ENCODE assay signal across 28 mouse cellular contexts in genomic region chr9:65382751-65383097, GRCm38 (mm10). TPM values are rescaled to one million over a fixed set of nuclear protein-coding genes. Genes with fewer than 3 reads are reported as not detected.
DNase-seq lines count a peak whose midpoint lies in the region; ATAC-seq and TF ChIP-seq lines count a peak whose summit lies in the region.
"Had no signal": no experiment of that assay in that cellular context is flagged by ENCODE, and none has a peak within 500 bp of the region (broad histone marks: within the 10 kb centered on the region; RNA-seq: fewer than 3 reads in every experiment).

No protein-coding gene starts in this region.

- H3K36me3 ChIP-seq in lung, embryonic 14.5 days (ENCODE audit: insufficient read depth): no peaks in the 10 kb centered on the region
- peaks cover 1% of the 10 kb centered on the region; the same call in 1 of the 2 replicates for H3K36me3 ChIP-seq in midbrain, embryonic 10.5 days
- H3K36me3 ChIP-seq: embryonic facial prominence, embryonic 15.5 days; stomach, embryonic 15.5 days had no signal

- no peak overlapping the region for H3K4me3 ChIP-seq in lung, embryonic 14.5 days (ENCODE audit: low read depth, low read length)
- H3K4me3 ChIP-seq in brown adipose tissue, adult 24 weeks (ENCODE audit: insufficient read depth, low read depth, low read length): no peak overlapping the region
- no peak overlapping the region for H3K4me3 ChIP-seq in midbrain, embryonic 10.5 days
- H3K4me3 ChIP-seq: embryonic facial prominence, embryonic 15.5 days; forebrain, embryonic 10.5 days; heart, embryonic 13.5 days; stomach, embryonic 15.5 days had no signal

- no peak overlapping the region for H3K4me2 ChIP-seq in lung, embryonic 14.5 days
- H3K4me2 ChIP-seq: embryonic facial prominence, embryonic 15.5 days; heart, embryonic 13.5 days; stomach, embryonic 15.5 days had no signal

- WGBS in lung, embryonic 14.5 days: 41% methylated on average over 3 of the region's 3 CpGs
- 63% methylated on average over 3 of the region's 3 CpGs for WGBS in midbrain, embryonic 10.5 days

- ATAC-seq in lung, embryonic 14.5 days (ENCODE audit: insufficient read depth): no peak
- no peak for ATAC-seq in activated CD4-positive, CD25-positive, alpha-beta regulatory T cell, adult 4 months
- ATAC-seq: hindbrain, embryonic 16.5 days; intestine, embryonic 16.5 days; midbrain, embryonic 16.5 days had no signal

- H3K27ac ChIP-seq in lung, embryonic 14.5 days (ENCODE audit: low read depth): 0 out of 2 replicates have a peak overlapping the region, but pooled peaks have one; percentile 42
- peak overlapping the region; percentile 72 for H3K27ac ChIP-seq in brown adipose tissue, adult 24 weeks (replicated peaks; ENCODE audit: low read depth, low read length)
- no peak overlapping the region for H3K27ac ChIP-seq in midbrain, embryonic 10.5 days (replicated peaks)
- H3K27ac ChIP-seq: embryonic facial prominence, embryonic 15.5 days; forebrain, embryonic 10.5 days; heart, embryonic 13.5 days; liver, embryonic 14.5 days; stomach, embryonic 15.5 days had no signal

- H3K4me1 ChIP-seq in lung, embryonic 14.5 days (ENCODE audit: insufficient read depth): peaks cover 45% of the 10 kb centered on the region
- H3K4me1 ChIP-seq in brown adipose tissue, adult 24 weeks (ENCODE audit: control insufficient read depth, insufficient read depth, insufficient read length, low read length): peaks cover 22% of the 10 kb centered on the region
- peaks cover 7% of the 10 kb centered on the region for H3K4me1 ChIP-seq in midbrain, embryonic 10.5 days
- H3K4me1 ChIP-seq: embryonic facial prominence, embryonic 15.5 days had no signal

- no peak overlapping the region; the same call in 1 of the 2 replicates for H3K9ac ChIP-seq in lung, embryonic 14.5 days
- H3K9ac ChIP-seq: embryonic facial prominence, embryonic 15.5 days; heart, embryonic 13.5 days; liver, embryonic 14.5 days; stomach, embryonic 15.5 days had no signal

- no peak for TF ChIP-seq CTCF in lung, embryonic 14.5 days (IDR thresholded peaks at IDR 0.05; ENCODE audit: low read depth)

- DNase-seq in gastrocnemius, postnatal 25 days: peak; percentile 54
- no peak for DNase-seq in gastrocnemius, postnatal 10 days
- DNase-seq in lung, embryonic 14.5 days: no peak
- DNase-seq in lung, adult 18-20 months: no peak
- peak; percentile 59 for DNase-seq in gonadal fat pad, adult 2 months (ENCODE audit: low read depth)
- DNase-seq in midbrain, embryonic 10.5 days (ENCODE audit: low spot score): no peak
- DNase-seq: cerebellum, adult 9-10 months; embryo, embryonic 11 days; right cerebral cortex, postnatal 14 days had no signal

- no peaks in the 10 kb centered on the region for H3K9me3 ChIP-seq in lung, embryonic 14.5 days (ENCODE audit: low read depth, low read length)
- no peaks in the 10 kb centered on the region for H3K9me3 ChIP-seq in midbrain, embryonic 10.5 days (replicated peaks)
- H3K9me3 ChIP-seq: embryonic facial prominence, embryonic 15.5 days; forebrain, embryonic 10.5 days; heart, embryonic 13.5 days; stomach, embryonic 15.5 days had no signal

- no peaks in the 10 kb centered on the region for H3K27me3 ChIP-seq in lung, embryonic 14.5 days (ENCODE audit: insufficient read depth, low read length)
- H3K27me3 ChIP-seq in midbrain, embryonic 10.5 days (ENCODE audit: low read depth, poor library complexity, severe bottlenecking): no peaks in the 10 kb centered on the region
- H3K27me3 ChIP-seq: embryonic facial prominence, embryonic 15.5 days; heart, embryonic 13.5 days; stomach, embryonic 15.5 days had no signal

RNA-seq across cellular contexts. Expression of gene Kbtbd13, which starts 8.7 kb away (rescaled TPM):
- 10 to 100 TPM; 10.3 to 11.6 TPM for total RNA-seq in gastrocnemius, postnatal 25 days (2021)
- 10 to 100 TPM in 1 of 2 experiments, 1 to 10 TPM in 1; 8.9 to 10.7 TPM for total RNA-seq in gastrocnemius, postnatal 10 days (2021)
- 4.2 and 4.5 TPM in 2 replicates for polyA plus RNA-seq in lung, embryonic 14.5 days (2014; fragmentation: Nextera tagmentation; extraction: Ambion mirVana)
- 1.0 and 2.7 TPM in 2 replicates for polyA plus RNA-seq in brown adipose tissue, adult 24 weeks (2012; ENCODE audit: insufficient read depth, insufficient read length, missing spikeins)
- 0.79 and 0.99 TPM in 2 replicates for polyA plus RNA-seq in gonadal fat pad, adult 2 months (2012; rRNA removed)
- not detected for polyA plus RNA-seq in activated CD4-positive, CD25-positive, alpha-beta regulatory T cell, adult 4 months (2017; shearing (Covaris generic))
- 0.61 and 0.81 TPM in 2 replicates for polyA plus RNA-seq in midbrain, embryonic 10.5 days (2016; fragmentation: Nextera tagmentation; extraction: Ambion mirVana)
- total RNA-seq: megakaryocyte-erythroid progenitor cell, adult 5-6 weeks; neutrophil, adult 5-6 weeks had no signal

RNA-seq across cellular contexts. Expression of gene Rasl12, which starts 15.6 kb away (rescaled TPM):
- total RNA-seq in gastrocnemius, postnatal 25 days (2021): 1 to 10 TPM; 3.1 to 4.4 TPM
- 10 to 100 TPM in 1 of 2 experiments, 1 to 10 TPM in 1; 7.2 to 11.5 TPM for total RNA-seq in gastrocnemius, postnatal 10 days (2021)
- polyA plus RNA-seq in lung, embryonic 14.5 days (2014; fragmentation: Nextera tagmentation; extraction: Ambion mirVana): 48.8 TPM in 2 replicates
- polyA plus RNA-seq in brown adipose tissue, adult 24 weeks (2012; ENCODE audit: insufficient read depth, insufficient read length, missing spikeins): 138 and 139 TPM in 2 replicates
- polyA plus RNA-seq in gonadal fat pad, adult 2 months (2012; rRNA removed): 35.6 and 36.9 TPM in 2 replicates
- under 1 TPM in 1 of 2 experiments, not detected in 1; 0.19 TPM for polyA plus RNA-seq in activated CD4-positive, CD25-positive, alpha-beta regulatory T cell, adult 4 months (2017; shearing (Covaris generic))
- 6.7 TPM in 2 replicates for polyA plus RNA-seq in midbrain, embryonic 10.5 days (2016; fragmentation: Nextera tagmentation; extraction: Ambion mirVana)
- total RNA-seq: megakaryocyte-erythroid progenitor cell, adult 5-6 weeks; neutrophil, adult 5-6 weeks had no signal

RNA-seq across cellular contexts. Expression of gene Ubap1l, which starts 21.9 kb away (rescaled TPM):
- total RNA-seq in gastrocnemius, postnatal 25 days (2021): under 1 TPM; 0.20 to 0.64 TPM
- 1 to 10 TPM in 1 of 2 experiments, under 1 TPM in 1; 0.52 to 1.1 TPM for total RNA-seq in gastrocnemius, postnatal 10 days (2021)
- 0.24 and 0.61 TPM in 2 replicates for polyA plus RNA-seq in lung, embryonic 14.5 days (2014; fragmentation: Nextera tagmentation; extraction: Ambion mirVana)
- 0.75 TPM in 1 of 2 replicates, not detected in the other for polyA plus RNA-seq in brown adipose tissue, adult 24 weeks (2012; ENCODE audit: insufficient read depth, insufficient read length, missing spikeins)
- polyA plus RNA-seq in gonadal fat pad, adult 2 months (2012; rRNA removed): 0.15 and 0.20 TPM in 2 replicates
- polyA plus RNA-seq in activated CD4-positive, CD25-positive, alpha-beta regulatory T cell, adult 4 months (2017; shearing (Covaris generic)): not detected
- polyA plus RNA-seq in midbrain, embryonic 10.5 days (2016; fragmentation: Nextera tagmentation; extraction: Ambion mirVana): 0.29 and 0.36 TPM in 2 replicates
- total RNA-seq: hematopoietic stem cell, adult 5-6 weeks had no signal
- polyA plus RNA-seq: embryonic facial prominence, embryonic 15.5 days; heart, embryonic 13.5 days had no signal

RNA-seq across cellular contexts. Expression of gene Pdcd7, which starts 36.8 kb away (rescaled TPM):
- 10 to 100 TPM; 10.1 to 12.7 TPM for total RNA-seq in gastrocnemius, postnatal 25 days (2021)
- total RNA-seq in gastrocnemius, postnatal 10 days (2021): 10 to 100 TPM; 11.2 to 13.9 TPM
- 14.5 and 14.8 TPM in 2 replicates for polyA plus RNA-seq in lung, embryonic 14.5 days (2014; fragmentation: Nextera tagmentation; extraction: Ambion mirVana)
- polyA plus RNA-seq in brown adipose tissue, adult 24 weeks (2012; ENCODE audit: insufficient read depth, insufficient read length, missing spikeins): 7.3 and 11.6 TPM in 2 replicates
- polyA plus RNA-seq in gonadal fat pad, adult 2 months (2012; rRNA removed): 6.5 and 9.1 TPM in 2 replicates
- 1 to 10 TPM; 4.1 to 5.0 TPM for polyA plus RNA-seq in activated CD4-positive, CD25-positive, alpha-beta regulatory T cell, adult 4 months (2017; shearing (Covaris generic))
- polyA plus RNA-seq in midbrain, embryonic 10.5 days (2016; fragmentation: Nextera tagmentation; extraction: Ambion mirVana): 8.1 and 8.4 TPM in 2 replicates

RNA-seq across cellular contexts. Expression of gene Slc51b, which starts 40.0 kb away (rescaled TPM):
- not detected for total RNA-seq in gastrocnemius, postnatal 25 days (2021)
- not detected for total RNA-seq in gastrocnemius, postnatal 10 days (2021)
- polyA plus RNA-seq in lung, embryonic 14.5 days (2014; fragmentation: Nextera tagmentation; extraction: Ambion mirVana): not detected in 2 replicates
- not detected in 2 replicates for polyA plus RNA-seq in brown adipose tissue, adult 24 weeks (2012; ENCODE audit: insufficient read depth, insufficient read length, missing spikeins)
- not detected in 2 replicates for polyA plus RNA-seq in gonadal fat pad, adult 2 months (2012; rRNA removed)
- not detected for polyA plus RNA-seq in activated CD4-positive, CD25-positive, alpha-beta regulatory T cell, adult 4 months (2017; shearing (Covaris generic))
- not detected in 2 replicates for polyA plus RNA-seq in midbrain, embryonic 10.5 days (2016; fragmentation: Nextera tagmentation; extraction: Ambion mirVana)
- total RNA-seq: adrenal gland, postnatal 36 days; gastrocnemius, adult 8-10 months; hematopoietic stem cell, adult 5-6 weeks; layer of hippocampus, adult 18-20 months; left cerebral cortex, postnatal 25 days; megakaryocyte-erythroid progenitor cell, adult 5-6 weeks; neutrophil, adult 5-6 weeks had no signal
- polyA plus RNA-seq: embryonic facial prominence, embryonic 15.5 days; forebrain, embryonic 10.5 days; heart, embryonic 13.5 days; hindbrain, embryonic 16.5 days; limb, embryonic 14.5 days; midbrain, embryonic 16.5 days; urinary bladder, adult 2 months had no signal

Comparison
In these comparisons a context has a peak if more than half of its experiments do, and no peak if none do; other contexts are left out.
1. DNase-seq: peak in gastrocnemius, postnatal 25 days (single experiment) and gonadal fat pad, adult 2 months (single experiment); none in gastrocnemius, postnatal 10 days (single experiment), lung, embryonic 14.5 days (single experiment), lung, adult 18-20 months (0 of 2) and midbrain, embryonic 10.5 days (single experiment).